Mouse (Mus musculus): Measurements from ENCODE around the gene St5. TPM values are rescaled to one million over a fixed set of nuclear protein-coding genes. Genes with fewer than 3 reads are reported as not detected.

St5 gene
- polyA plus RNA-seq, 1 experiment, result 35.3 TPM

DNA sequence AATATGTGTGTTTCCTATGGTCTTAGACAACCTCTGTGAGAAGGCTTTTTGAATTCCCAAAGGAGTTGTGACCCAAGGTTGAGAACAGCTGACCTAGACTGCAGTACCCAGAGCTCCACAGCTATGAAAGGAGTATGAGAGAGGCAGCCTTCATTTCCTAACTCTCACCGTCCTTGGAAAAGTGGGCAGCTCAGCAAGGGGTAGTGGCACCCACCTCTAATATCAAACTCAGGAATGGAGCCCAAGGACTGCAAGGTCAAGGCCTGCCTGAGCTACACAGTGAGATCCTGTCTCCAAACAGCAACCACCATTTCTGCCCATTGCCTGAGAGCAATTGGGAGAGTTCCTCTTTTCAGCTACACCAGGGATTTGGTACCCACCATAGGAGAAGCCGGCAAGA, 173.7 kb downstream of the St5 start:
- H3K36me3 ChIP-seq (ENCODE audit: control insufficient read depth, insufficient read depth, low read length), result no peaks in the 10 kb centered on the region
- no peak overlapping the region for H3K4me3 ChIP-seq (ENCODE audit: control insufficient read depth, low read depth, low read length)
- no peak overlapping the region for H3K27ac ChIP-seq (ENCODE audit: control insufficient read depth, insufficient read depth, low read depth, low read length)
- TF ChIP-seq POLR2A (IDR thresholded peaks at IDR 0.05; ENCODE audit: control insufficient read depth, low read depth, low read length), result no peak
- TF ChIP-seq CTCF (IDR thresholded peaks at IDR 0.05; ENCODE audit: control insufficient read depth, insufficient read depth, insufficient replicate concordance, low read depth, low read length), result no peak
- no peaks in the 10 kb centered on the region for H3K27me3 ChIP-seq (ENCODE audit: control insufficient read depth, insufficient read depth, low read length)
- H3K4me1 ChIP-seq (ENCODE audit: control insufficient read depth, insufficient read depth, low read length), result no peaks in the 10 kb centered on the region; the same call in 1 of the 2 replicates

DNA sequence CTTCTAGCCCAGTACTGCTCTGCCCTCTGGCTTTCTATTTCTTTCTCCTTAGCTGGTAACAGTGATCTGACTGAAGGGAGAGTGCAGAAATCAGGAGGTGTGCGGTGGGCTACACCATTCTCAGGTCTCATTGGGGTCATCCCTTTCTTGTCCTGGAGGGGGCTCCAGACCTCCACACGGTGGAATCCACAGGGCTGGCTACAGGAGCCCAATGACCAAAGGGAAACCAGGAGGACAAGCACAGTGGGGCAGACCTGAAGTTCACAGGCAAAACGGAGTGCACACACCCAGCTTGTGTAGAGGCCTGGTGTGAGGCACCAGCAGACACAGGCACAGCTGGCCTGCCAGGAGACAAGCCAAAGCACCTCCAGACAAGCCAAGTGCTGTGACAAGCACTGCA, 175.0 kb downstream of the St5 start:
- H3K4me1 ChIP-seq (ENCODE audit: control insufficient read depth, insufficient read depth, low read length), result no peaks in the 10 kb centered on the region; the same call in 1 of the 2 replicates
- TF ChIP-seq CTCF (IDR thresholded peaks at IDR 0.05; ENCODE audit: control insufficient read depth, insufficient read depth, insufficient replicate concordance, low read depth, low read length), result peak; percentile 32; the same call in 1 of the 2 replicates
- no peak for TF ChIP-seq POLR2A (IDR thresholded peaks at IDR 0.05; ENCODE audit: control insufficient read depth, low read depth, low read length)
- H3K36me3 ChIP-seq (ENCODE audit: control insufficient read depth, insufficient read depth, low read length), result no peaks in the 10 kb centered on the region; the same call in 1 of the 2 replicates
- no peaks in the 10 kb centered on the region for H3K27me3 ChIP-seq (ENCODE audit: control insufficient read depth, insufficient read depth, low read length)
- H3K27ac ChIP-seq (ENCODE audit: control insufficient read depth, insufficient read depth, low read depth, low read length), result no peak overlapping the region
- no peak overlapping the region for H3K4me3 ChIP-seq (ENCODE audit: control insufficient read depth, low read depth, low read length)

GRCm38 (mm10) chr7:109527536-109527935, 175.9 kb downstream of the St5 start:
- Histone ChIP-seq H3K36me3 (ENCODE audit: control insufficient read depth, insufficient read depth, low read length) (no peaks in the 10 kb centered on the region; the same call in 1 of the 2 replicates), H3K27ac (ENCODE audit: control insufficient read depth, insufficient read depth, low read depth, low read length) (no peak overlapping the region), H3K4me1 (ENCODE audit: control insufficient read depth, insufficient read depth, low read length) (no peaks in the 10 kb centered on the region; the same call in 1 of the 2 replicates), H3K27me3 (ENCODE audit: control insufficient read depth, insufficient read depth, low read length) (no peaks in the 10 kb centered on the region), H3K4me3 (ENCODE audit: control insufficient read depth, low read depth, low read length) (no peak overlapping the region)
- TF ChIP-seq CTCF (IDR thresholded peaks at IDR 0.05; ENCODE audit: control insufficient read depth, insufficient read depth, insufficient replicate concordance, low read depth, low read length) (no peak), POLR2A (IDR thresholded peaks at IDR 0.05; ENCODE audit: control insufficient read depth, low read depth, low read length) (no peak)

DNA sequence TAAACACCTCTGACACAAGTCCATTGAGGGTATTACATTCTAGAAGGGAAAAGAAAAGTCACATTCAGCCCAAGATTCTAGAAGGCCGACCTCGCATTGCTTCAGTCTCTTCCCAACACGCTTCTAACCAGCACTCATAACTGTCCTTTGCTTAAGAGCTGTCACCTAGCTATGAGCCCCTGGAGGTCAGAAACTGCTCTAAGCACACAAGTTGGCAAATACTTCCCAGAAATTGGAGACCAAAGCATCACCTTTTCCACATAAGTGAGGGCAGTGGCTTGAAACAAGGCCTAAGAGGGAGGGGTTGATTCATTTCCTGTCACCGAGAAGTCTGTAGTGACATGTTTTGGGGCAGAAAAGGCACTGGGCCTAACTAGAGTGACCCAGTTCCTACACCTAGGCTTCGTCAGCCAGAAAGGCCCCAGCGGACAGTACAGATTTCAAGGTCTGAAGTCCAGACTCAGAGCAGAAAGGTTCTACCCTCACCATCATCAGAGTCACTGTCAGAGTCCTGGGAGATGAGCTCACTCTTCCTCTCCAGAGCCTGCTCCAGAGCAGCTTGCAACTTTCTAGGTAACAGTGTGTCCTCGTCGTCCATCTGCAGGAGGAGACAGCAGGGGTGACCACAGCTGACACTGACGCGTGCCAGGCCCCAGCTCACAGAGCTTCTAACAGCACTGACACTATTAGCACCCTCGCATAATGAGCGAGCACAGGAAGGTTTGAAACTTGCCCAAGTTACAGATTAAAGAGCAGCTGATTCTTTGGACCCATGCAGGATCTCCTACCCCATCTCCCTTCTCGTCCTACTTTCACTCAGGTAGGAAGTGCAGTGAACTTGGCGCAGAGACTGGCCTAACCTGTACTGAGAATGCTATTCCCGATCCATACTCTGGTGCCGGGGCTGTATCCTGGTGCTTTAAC, 177.4 kb downstream of the St5 start:
- Histone ChIP-seq H3K4me1 (ENCODE audit: control insufficient read depth, insufficient read depth, low read length) (no peaks in the 10 kb centered on the region; the same call in 1 of the 2 replicates), H3K27me3 (ENCODE audit: control insufficient read depth, insufficient read depth, low read length) (no peaks in the 10 kb centered on the region), H3K27ac (ENCODE audit: control insufficient read depth, insufficient read depth, low read depth, low read length) (peak overlapping the region; percentile 60; the same call in 1 of the 2 replicates), H3K4me3 (ENCODE audit: control insufficient read depth, low read depth, low read length) (peak overlapping the region; percentile 66), H3K36me3 (ENCODE audit: control insufficient read depth, insufficient read depth, low read length) (no peaks in the 10 kb centered on the region; the same call in 1 of the 2 replicates)
- TF ChIP-seq POLR2A (IDR thresholded peaks at IDR 0.05; ENCODE audit: control insufficient read depth, low read depth, low read length), result no peak
- no peak for TF ChIP-seq CTCF (IDR thresholded peaks at IDR 0.05; ENCODE audit: control insufficient read depth, insufficient read depth, insufficient replicate concordance, low read depth, low read length)

GRCm38 (mm10) chr7:109524763-109525162, 178.6 kb downstream of the St5 start:
- H3K27ac ChIP-seq (ENCODE audit: control insufficient read depth, insufficient read depth, low read depth, low read length), result no peak overlapping the region

GRCm38 (mm10) chr7:109524442-109524744, 179.0 kb downstream of the St5 start:
- Histone ChIP-seq H3K27ac (ENCODE audit: control insufficient read depth, insufficient read depth, low read depth, low read length) (no peak overlapping the region), H3K27me3 (ENCODE audit: control insufficient read depth, insufficient read depth, low read length) (no peaks in the 10 kb centered on the region), H3K4me3 (ENCODE audit: control insufficient read depth, low read depth, low read length) (peak overlapping the region; percentile 66), H3K36me3 (ENCODE audit: control insufficient read depth, insufficient read depth, low read length) (no peaks in the 10 kb centered on the region; the same call in 1 of the 2 replicates), H3K4me1 (ENCODE audit: control insufficient read depth, insufficient read depth, low read length) (peaks cover 3% of the 10 kb centered on the region)
- TF ChIP-seq POLR2A (IDR thresholded peaks at IDR 0.05; ENCODE audit: control insufficient read depth, low read depth, low read length) (no peak), CTCF (IDR thresholded peaks at IDR 0.05; ENCODE audit: control insufficient read depth, insufficient read depth, insufficient replicate concordance, low read depth, low read length) (no peak)

More at GRCm38 (mm10) chr7:109524763-109525162, 178.6 kb downstream of the St5 start:
- no peaks in the 10 kb centered on the region for H3K27me3 ChIP-seq (ENCODE audit: control insufficient read depth, insufficient read depth, low read length)
- TF ChIP-seq CTCF (IDR thresholded peaks at IDR 0.05; ENCODE audit: control insufficient read depth, insufficient read depth, insufficient replicate concordance, low read depth, low read length) (no peak), POLR2A (IDR thresholded peaks at IDR 0.05; ENCODE audit: control insufficient read depth, low read depth, low read length) (no peak)
- H3K4me3 ChIP-seq (ENCODE audit: control insufficient read depth, low read depth, low read length), result peak overlapping the region; percentile 66
- no peaks in the 10 kb centered on the region; the same call in 1 of the 2 replicates for H3K36me3 ChIP-seq (ENCODE audit: control insufficient read depth, insufficient read depth, low read length)
- H3K4me1 ChIP-seq (ENCODE audit: control insufficient read depth, insufficient read depth, low read length), result peaks cover 2% of the 10 kb centered on the region

GRCm38 (mm10) chr7:109523741-109524441, 179.5 kb downstream of the St5 start:
- H3K27ac ChIP-seq (ENCODE audit: control insufficient read depth, insufficient read depth, low read depth, low read length), result no peak overlapping the region
- TF ChIP-seq CTCF (IDR thresholded peaks at IDR 0.05; ENCODE audit: control insufficient read depth, insufficient read depth, insufficient replicate concordance, low read depth, low read length) (no peak), POLR2A (IDR thresholded peaks at IDR 0.05; ENCODE audit: control insufficient read depth, low read depth, low read length) (no peak)

More at GRCm38 (mm10) chr7:109523741-109524441, 179.5 kb downstream of the St5 start:
- H3K27me3 ChIP-seq (ENCODE audit: control insufficient read depth, insufficient read depth, low read length), result no peaks in the 10 kb centered on the region
- peak overlapping the region; percentile 66 for H3K4me3 ChIP-seq (ENCODE audit: control insufficient read depth, low read depth, low read length)
- H3K4me1 ChIP-seq (ENCODE audit: control insufficient read depth, insufficient read depth, low read length), result peaks cover 3% of the 10 kb centered on the region
- H3K36me3 ChIP-seq (ENCODE audit: control insufficient read depth, insufficient read depth, low read length), result no peaks in the 10 kb centered on the region; the same call in 1 of the 2 replicates
